Mouse (Mus musculus) heart, embryonic 11.5 days (tissue): ENCODE results near the gene Gm2696. TPM values are rescaled to one million over a fixed set of nuclear protein-coding genes. Genes with fewer than 3 reads are reported as not detected.

Source experiments
- ATAC-seq: fragments of 200-750 bp; cut with Nextera tagmentation; replicated peaks from 2 replicates; pipeline ENCODE4 v1.8.0; 2017; ENCODE audit warnings: moderate library complexity; ENCODE audit not compliant: insufficient number of reproducible peaks, low FRiP score, low TSS enrichment
- H3K27ac ChIP-seq: fragments of 300-500 bp; sonication (generic); 2 replicates; pipeline ENCODE4 v1.5.1; 2014; ENCODE audit warnings: mild to moderate bottlenecking, low read depth, low read length
- H3K27me3 ChIP-seq: fragments of 300-500 bp; sonication (generic); 2 replicates; pipeline ENCODE4 v1.6.1; 2014; ENCODE audit warnings: mild to moderate bottlenecking, low read length, mixed read lengths; ENCODE audit not compliant: control insufficient read depth, insufficient read depth
- H3K36me3 ChIP-seq: fragments of 300-500 bp; sonication (generic); 2 replicates; pipeline ENCODE4 v1.6.1; 2014; ENCODE audit warnings: mild to moderate bottlenecking, low read length, moderate library complexity, mixed read lengths; ENCODE audit not compliant: control insufficient read depth, insufficient read depth
- H3K4me1 ChIP-seq: fragments of 300-500 bp; sonication (generic); 2 replicates; pipeline ENCODE4 v1.6.1; 2014; ENCODE audit warnings: low read length; ENCODE audit not compliant: control insufficient read depth, insufficient read depth
- H3K4me2 ChIP-seq: fragments of 300-500 bp; sonication (generic); 2 replicates; pipeline ENCODE4 v1.6.1; 2014; ENCODE audit warnings: mild to moderate bottlenecking, moderate library complexity
- H3K4me3 ChIP-seq: fragments of 300-500 bp; sonication (generic); 2 replicates; pipeline ENCODE4 v1.5.1; 2014; ENCODE audit warnings: low read depth, low read length
- H3K9ac ChIP-seq: fragments of 300-500 bp; sonication (generic); 2 replicates; pipeline ENCODE4 v1.6.1; 2014; ENCODE audit warnings: mild to moderate bottlenecking, low read depth, low read length, moderate library complexity
- H3K9me3 ChIP-seq: fragments of 300-500 bp; sonication (generic); replicated peaks from 2 replicates; pipeline ENCODE4 v1.6.1; 2016; ENCODE audit warnings: low read length; ENCODE audit not compliant: control insufficient read depth
- WGBS: fragments of 180-500 bp; shearing (Covaris S2); extraction: QIAGEN DNeasy Blood & Tissue Kit; methylation state at CpG from one replicate; pipeline ENCODE4 v1.1.7; 2014; ENCODE audit not compliant: insufficient replicate concordance; 5-methylcytosine and 5-hydroxymethylcytosine counted together
- polyA plus RNA-seq: library from polyadenylated mRNA; unstranded; fragments of >200 nt; fragmentation: Nextera tagmentation; extraction: Ambion mirVana; gene quantifications from 2 replicates; pipeline ENCODE4 v1.2.1, GENCODE M21; 2014

Gene Gm2696
- polyA plus RNA-seq, 1 experiment from 2014 or later: not detected

DNA sequence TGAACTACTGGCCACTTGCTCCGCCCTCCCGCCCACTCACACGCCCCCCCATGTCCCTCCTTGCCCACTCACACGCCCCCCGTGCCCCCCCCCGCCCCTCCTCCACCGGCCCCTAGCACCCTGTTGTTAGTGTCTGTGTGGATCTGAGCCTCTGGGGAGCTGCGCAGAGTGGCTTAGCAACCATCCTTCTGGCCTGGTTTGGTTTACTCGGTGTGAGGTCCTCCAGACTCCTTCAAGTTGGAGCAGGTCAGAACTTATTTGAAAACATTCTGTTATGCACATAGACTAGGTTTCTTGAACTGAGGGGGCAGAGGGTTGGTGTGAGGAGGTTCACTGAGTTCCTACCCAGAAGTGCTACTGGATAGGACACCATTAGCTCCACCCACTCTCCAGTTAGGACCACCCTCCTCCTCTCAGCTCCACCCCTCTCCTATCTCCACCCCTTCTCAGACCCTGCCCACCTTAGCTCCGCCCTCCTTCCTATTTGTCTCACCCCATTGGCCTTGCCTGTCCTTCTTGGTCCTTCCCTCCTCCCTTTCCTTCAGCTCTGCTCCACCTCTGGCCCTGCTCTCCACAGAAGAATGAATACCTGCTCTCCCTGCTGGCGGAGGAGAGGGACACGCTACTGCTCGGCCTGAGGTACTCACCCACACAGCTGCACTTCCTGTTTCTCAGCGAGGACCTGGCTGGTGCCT, 49.7 kb downstream of the Gm2696 start:
- no peaks in the 10 kb centered on the region for H3K4me1 ChIP-seq
- H3K27me3 ChIP-seq: no peaks in the 10 kb centered on the region
- H3K9ac ChIP-seq: no peak overlapping the region
- 0 out of 2 replicates have a peak overlapping the region, but pooled peaks have one; percentile 3 for H3K4me3 ChIP-seq
- H3K9me3 ChIP-seq: no peaks in the 10 kb centered on the region
- H3K36me3 ChIP-seq: no peaks in the 10 kb centered on the region
- no peak overlapping the region for H3K27ac ChIP-seq
- ATAC-seq: peak; percentile 46; the same call in 1 of the 2 replicates
- WGBS: 27% methylated on average over 13 of the region's 14 CpGs
- peak overlapping the region; percentile 45 for H3K4me2 ChIP-seq

DNA sequence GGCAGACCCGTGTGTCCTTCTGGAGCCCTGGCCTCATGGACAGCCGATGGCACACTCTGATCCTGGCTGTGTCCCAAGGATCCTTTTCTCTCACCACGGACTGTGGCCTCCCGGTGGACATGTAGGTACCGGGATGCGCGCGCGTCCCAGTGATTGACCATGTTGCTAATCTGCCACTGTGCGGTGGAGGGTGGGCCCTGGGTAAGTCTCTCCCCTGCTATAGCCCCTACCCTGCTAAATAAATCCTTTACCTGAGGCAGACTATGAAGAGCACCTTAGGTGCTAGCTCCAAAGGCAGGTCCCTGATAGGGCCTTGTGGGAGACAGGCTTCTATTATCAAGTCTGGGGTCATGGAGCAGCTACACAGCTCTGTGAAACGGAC, 50.3 kb downstream of the Gm2696 start:
- no peak overlapping the region for H3K9ac ChIP-seq

DNA sequence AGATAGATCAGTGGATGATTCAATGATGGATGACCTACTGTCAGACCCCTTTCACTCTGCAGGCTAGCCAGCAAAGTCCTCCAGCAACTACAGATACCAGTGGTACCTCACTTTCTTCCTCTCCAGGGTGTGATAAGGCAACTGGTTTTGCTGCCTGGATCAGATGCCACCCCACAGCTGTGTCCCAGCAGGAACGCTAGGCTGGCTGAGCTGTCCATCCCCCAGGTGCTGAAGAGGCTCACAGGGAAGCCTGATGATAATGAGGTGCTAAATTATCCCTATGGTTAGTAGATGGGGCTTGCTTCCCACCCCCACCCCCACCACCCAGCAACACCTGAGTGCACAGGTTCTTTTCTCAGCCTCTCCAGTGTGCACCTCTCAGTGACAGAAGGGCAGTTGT, 53.1 kb downstream of the Gm2696 start:
- Histone ChIP-seq H3K9ac (no peak overlapping the region), H3K4me1 (no peaks in the 10 kb centered on the region), H3K27me3 (no peaks in the 10 kb centered on the region), H3K4me2 (no peak overlapping the region), H3K9me3 (no peaks in the 10 kb centered on the region), H3K4me3 (no peak overlapping the region), H3K27ac (no peak overlapping the region), H3K36me3 (no peaks in the 10 kb centered on the region)
- 20% methylated on average over 1 of the region's 1 CpGs for WGBS
- ATAC-seq: no peak

More for the DNA sequence above, 50.3 kb downstream of the Gm2696 start:
- Histone ChIP-seq H3K36me3 (no peaks in the 10 kb centered on the region), H3K4me3 (0 out of 2 replicates have a peak overlapping the region, but pooled peaks have one; percentile 3), H3K4me2 (peak overlapping the region; percentile 45), H3K4me1 (no peaks in the 10 kb centered on the region), H3K27ac (no peak overlapping the region), H3K9me3 (no peaks in the 10 kb centered on the region), H3K27me3 (no peaks in the 10 kb centered on the region)
- 23% methylated on average over 11 of the region's 11 CpGs for WGBS
- ATAC-seq: no peak

DNA sequence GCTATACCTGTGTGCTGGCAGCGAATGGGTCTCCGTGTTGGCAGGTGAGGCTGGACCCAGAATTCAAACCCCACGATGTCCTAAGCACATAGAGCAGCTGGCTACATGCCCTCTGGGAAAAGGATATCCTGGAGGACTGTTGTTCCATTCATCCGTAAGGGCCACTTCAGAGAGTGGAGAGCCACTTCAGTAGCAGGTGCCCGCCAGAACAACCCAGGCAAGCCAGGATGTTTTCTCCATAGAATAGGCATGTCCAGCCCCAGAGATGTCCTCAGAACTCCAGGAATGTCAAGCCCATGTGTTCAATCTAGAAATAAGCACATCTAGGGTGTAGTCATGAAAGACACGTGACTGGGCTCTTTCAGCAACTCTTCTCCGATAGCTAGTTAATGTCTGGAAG, 55.2 kb downstream of the Gm2696 start:
- Histone ChIP-seq H3K27ac (no peak overlapping the region), H3K4me2 (no peak overlapping the region), H3K9ac (no peak overlapping the region), H3K27me3 (no peaks in the 10 kb centered on the region), H3K4me1 (no peaks in the 10 kb centered on the region), H3K36me3 (no peaks in the 10 kb centered on the region), H3K4me3 (no peak overlapping the region), H3K9me3 (no peaks in the 10 kb centered on the region)
- ATAC-seq: no peak
- 73% methylated on average over 7 of the region's 7 CpGs for WGBS

DNA sequence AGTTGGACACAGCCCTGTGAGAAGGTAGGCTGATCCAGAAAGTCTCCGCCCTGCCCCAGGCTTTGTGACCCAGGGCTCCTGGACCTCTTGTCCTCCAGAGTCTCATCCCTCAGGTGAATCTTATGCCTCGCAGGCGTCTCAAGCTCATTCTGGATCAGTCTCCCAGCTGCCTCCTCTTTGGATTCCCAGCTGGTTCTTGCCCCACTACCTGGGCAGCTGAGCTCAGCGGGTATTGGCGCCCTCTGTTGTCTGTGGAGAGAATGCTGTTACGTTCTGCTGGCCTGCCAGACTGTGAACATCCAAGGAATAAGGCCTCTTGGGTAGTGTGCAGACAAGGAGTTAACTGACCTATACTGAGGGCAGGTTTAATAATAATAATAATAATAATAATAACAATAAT, 64.5 kb downstream of the Gm2696 start:
- H3K4me1 ChIP-seq: no peaks in the 10 kb centered on the region
- WGBS: 54% methylated on average over 6 of the region's 6 CpGs
- H3K4me2 ChIP-seq: no peak overlapping the region
- no peaks in the 10 kb centered on the region for H3K36me3 ChIP-seq
- no peak overlapping the region for H3K27ac ChIP-seq
- no peak overlapping the region for H3K9ac ChIP-seq
- H3K27me3 ChIP-seq: no peaks in the 10 kb centered on the region
- H3K4me3 ChIP-seq: no peak overlapping the region
- H3K9me3 ChIP-seq: no peaks in the 10 kb centered on the region
- ATAC-seq: no peak

DNA sequence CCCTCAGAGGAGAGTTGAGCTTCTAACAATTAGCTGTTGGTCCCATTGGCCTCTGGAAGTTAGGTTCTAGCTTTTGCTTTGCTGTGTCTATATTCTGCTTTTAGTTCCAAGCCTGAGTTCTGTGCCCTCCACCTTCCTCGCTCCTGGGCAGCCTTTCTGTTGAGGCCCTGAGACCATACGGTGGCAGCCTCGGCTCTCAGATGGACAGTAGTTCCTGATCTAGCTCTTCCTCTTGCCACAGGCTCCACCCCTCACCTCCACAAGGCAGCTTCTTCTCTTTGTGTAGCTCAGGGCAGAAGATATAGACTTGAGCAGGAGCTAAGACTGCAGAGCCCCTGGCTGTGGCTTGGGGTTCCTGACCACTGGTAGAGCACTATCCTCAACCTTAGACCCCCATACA, 65.8 kb downstream of the Gm2696 start:
- no peaks in the 10 kb centered on the region for H3K36me3 ChIP-seq
- no peak overlapping the region for H3K4me3 ChIP-seq
- H3K27me3 ChIP-seq: no peaks in the 10 kb centered on the region
- 57% methylated on average over 3 of the region's 3 CpGs for WGBS
- no peak overlapping the region for H3K9ac ChIP-seq
- H3K27ac ChIP-seq: no peak overlapping the region
- no peak for ATAC-seq
- no peaks in the 10 kb centered on the region for H3K4me1 ChIP-seq
- H3K9me3 ChIP-seq: no peaks in the 10 kb centered on the region
- no peak overlapping the region for H3K4me2 ChIP-seq

DNA sequence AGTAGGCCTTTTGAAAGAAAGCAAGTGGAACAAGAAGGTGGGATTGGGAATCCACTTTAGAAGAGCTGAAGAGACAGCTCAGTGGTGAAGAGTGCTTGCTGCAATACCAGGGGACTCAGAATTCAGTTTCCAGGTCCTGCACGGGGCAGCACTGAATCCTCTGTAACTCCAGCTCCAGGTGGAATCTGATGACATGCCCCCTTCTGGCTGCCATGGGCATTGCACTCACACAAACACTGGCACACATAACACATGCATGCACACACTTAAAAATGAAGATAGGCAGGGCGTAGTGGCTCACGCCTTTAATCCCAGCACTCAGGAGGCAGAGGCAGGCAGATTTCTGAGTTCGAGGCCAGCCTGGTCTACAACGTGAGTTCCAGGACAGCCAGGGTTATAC, 68.1 kb downstream of the Gm2696 start:
- Histone ChIP-seq H3K27ac (no peak overlapping the region), H3K9me3 (no peaks in the 10 kb centered on the region), H3K9ac (no peak overlapping the region), H3K4me1 (no peaks in the 10 kb centered on the region), H3K4me3 (no peak overlapping the region), H3K27me3 (peaks cover 4% of the 10 kb centered on the region; the same call in 1 of the 2 replicates), H3K36me3 (no peaks in the 10 kb centered on the region), H3K4me2 (no peak overlapping the region)
- 72% methylated on average over 5 of the region's 5 CpGs for WGBS
- ATAC-seq: no peak

Other genes starting within 250 kb of the Gm2696 start
- 108 and 113 TPM in 2 replicates for gene Pttg1ip, start 233.0 kb upstream of the Gm2696 start, polyA plus RNA-seq
- gene Sumo3, start 208.6 kb upstream of the Gm2696 start, polyA plus RNA-seq: 165 and 212 TPM in 2 replicates
- gene Gm49325, start 208.5 kb upstream of the Gm2696 start, polyA plus RNA-seq: not detected in 2 replicates
- gene Ube2g2, start 192.4 kb upstream of the Gm2696 start, polyA plus RNA-seq: 38.0 and 42.9 TPM in 2 replicates
- not detected in 2 replicates for gene Tspear, start 128.1 kb upstream of the Gm2696 start, polyA plus RNA-seq
- not detected in 2 replicates for gene Gm19402, start 123.9 kb upstream of the Gm2696 start, polyA plus RNA-seq
- not detected in 2 replicates for gene Gm9508, start 117.4 kb upstream of the Gm2696 start, polyA plus RNA-seq
- not detected in 2 replicates for gene Gm10272, start 108.1 kb upstream of the Gm2696 start, polyA plus RNA-seq
- not detected in 2 replicates for gene Gm10024, start 103.2 kb upstream of the Gm2696 start, polyA plus RNA-seq
- not detected in 2 replicates for gene Gm10142, start 98.9 kb upstream of the Gm2696 start, polyA plus RNA-seq
- gene Krtap12-1, start 94.1 kb upstream of the Gm2696 start, polyA plus RNA-seq: not detected in 2 replicates
- gene Gm10100, start 88.2 kb upstream of the Gm2696 start, polyA plus RNA-seq: not detected in 2 replicates
- not detected in 2 replicates for gene Gm18596, start 72.0 kb upstream of the Gm2696 start, polyA plus RNA-seq
- not detected in 2 replicates for gene Gm9736, start 63.3 kb upstream of the Gm2696 start, polyA plus RNA-seq
- not detected in 2 replicates for gene Gm3233, start 55.0 kb upstream of the Gm2696 start, polyA plus RNA-seq
- gene Gm3238, start 43.4 kb upstream of the Gm2696 start, polyA plus RNA-seq: not detected in 2 replicates
- not detected in 2 replicates for gene Gm7138, start 37.7 kb upstream of the Gm2696 start, polyA plus RNA-seq
- not detected in 2 replicates for gene Gm3250, start 32.1 kb upstream of the Gm2696 start, polyA plus RNA-seq
- not detected in 2 replicates for gene Gm7137, start 26.5 kb upstream of the Gm2696 start, polyA plus RNA-seq
- gene Gm9639, start 19.6 kb upstream of the Gm2696 start, polyA plus RNA-seq: not detected in 2 replicates
- gene Gm19668, start 15.5 kb upstream of the Gm2696 start, polyA plus RNA-seq: not detected in 2 replicates
- not detected in 2 replicates for gene Gm9507, start 2.8 kb upstream of the Gm2696 start, polyA plus RNA-seq
- gene Krtap10-4, start 12.4 kb downstream of the Gm2696 start, polyA plus RNA-seq: not detected in 2 replicates
- not detected in 2 replicates for gene Krtap10-10, start 21.3 kb downstream of the Gm2696 start, polyA plus RNA-seq
- not detected in 2 replicates for gene Gm36176, start 32.1 kb downstream of the Gm2696 start, polyA plus RNA-seq
- not detected in 2 replicates for gene Gm10318, start 38.2 kb downstream of the Gm2696 start, polyA plus RNA-seq
- gene Gm3285, start 47.3 kb downstream of the Gm2696 start, polyA plus RNA-seq: not detected in 2 replicates
- 1.5 and 1.8 TPM in 2 replicates for gene Lrrc3, start 87.9 kb downstream of the Gm2696 start, polyA plus RNA-seq
- gene Trpm2, start 155.9 kb downstream of the Gm2696 start, polyA plus RNA-seq: 0.07 and 0.13 TPM in 2 replicates
- 17.1 and 17.2 TPM in 2 replicates for gene 1810043G02Rik, start 163.8 kb downstream of the Gm2696 start, polyA plus RNA-seq
- 168 and 194 TPM in 2 replicates for gene Pfkl, start 195.4 kb downstream of the Gm2696 start, polyA plus RNA-seq
- 0.34 TPM in 1 of 2 replicates, not detected in the other for gene Dnmt3l, start 227.3 kb downstream of the Gm2696 start, polyA plus RNA-seq
- gene Aire, start 228.9 kb downstream of the Gm2696 start, polyA plus RNA-seq: 0.16 and 0.49 TPM in 2 replicates